Mouse (Mus musculus): Measurements from ENCODE around the gene Tnrc18. TPM values are rescaled to one million over a fixed set of nuclear protein-coding genes. Genes with fewer than 3 reads are reported as not detected.
"Not testable (repeated sequence)": the region's sequence is repeated elsewhere in the genome, so short reads cannot be mapped to it uniquely, and the experiment has no call there.

Gene Tnrc18
- polyA plus RNA-seq, 1 experiment from 2014 or later = 32.0 TPM

DNA sequence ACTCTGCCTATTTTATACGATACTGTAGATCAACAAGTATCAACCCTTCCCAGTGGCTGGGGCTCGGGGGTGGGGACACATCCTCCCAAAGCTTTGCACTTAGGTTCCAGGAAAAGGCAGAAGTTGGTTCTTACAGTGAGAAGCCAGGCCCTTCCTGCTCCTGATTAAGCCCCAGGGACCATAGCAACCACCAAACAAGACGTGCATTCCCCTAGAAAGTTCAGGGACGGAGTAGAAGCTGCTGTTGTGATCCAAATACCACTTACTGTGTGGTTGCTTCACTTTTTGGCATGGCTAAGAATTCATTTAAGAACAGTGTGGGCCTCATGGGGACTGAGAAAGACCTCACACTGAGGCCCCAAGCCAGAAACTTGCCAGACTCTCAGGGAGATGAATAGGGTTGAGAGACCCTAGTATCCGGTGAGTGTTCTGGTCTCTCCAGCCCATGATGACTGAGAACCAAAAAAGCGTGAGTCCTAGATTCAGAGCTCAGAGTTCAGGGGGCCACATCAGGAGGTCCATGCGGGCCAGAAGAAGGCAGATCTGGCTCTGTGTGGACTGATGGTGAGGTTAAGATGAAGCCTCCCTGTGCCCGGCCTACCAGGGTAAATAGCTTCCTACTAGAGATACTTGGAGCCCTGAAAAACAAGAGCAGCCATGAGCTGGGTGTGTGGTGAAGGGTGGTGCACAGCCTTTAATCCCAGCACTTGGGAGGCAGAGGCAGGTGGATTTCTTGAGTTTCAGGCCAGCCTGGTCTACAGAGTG is 24.1 kb upstream of the Tnrc18 start:
- WGBS = 59% methylated on average over 8 of the region's 8 CpGs
- Histone ChIP-seq H3K36me3 (no peaks in the 10 kb centered on the region), H3K4me2 (no peak overlapping the region), H3K27me3 (no peaks in the 10 kb centered on the region), H3K9me3 (no peaks in the 10 kb centered on the region), H3K4me3 (no peak overlapping the region), H3K4me1 (peaks cover 14% of the 10 kb centered on the region; the same call in 1 of the 2 replicates), H3K27ac (0 out of 2 replicates have a peak overlapping the region, but pooled peaks have one; percentile 22), H3K9ac (no peak overlapping the region)
- ATAC-seq (ENCODE audit: insufficient number of reproducible peaks, low FRiP score, low TSS enrichment, low read depth) = no peak

- H3K36me3 ChIP-seq, H3K9ac ChIP-seq: not testable (repeated sequence)
- 95% methylated on average over 2 of the region's 2 CpGs for WGBS
Measured at GRCm38 (mm10) chr5:142837427-142837826, 20.0 kb upstream of the Tnrc18 start.

DNA sequence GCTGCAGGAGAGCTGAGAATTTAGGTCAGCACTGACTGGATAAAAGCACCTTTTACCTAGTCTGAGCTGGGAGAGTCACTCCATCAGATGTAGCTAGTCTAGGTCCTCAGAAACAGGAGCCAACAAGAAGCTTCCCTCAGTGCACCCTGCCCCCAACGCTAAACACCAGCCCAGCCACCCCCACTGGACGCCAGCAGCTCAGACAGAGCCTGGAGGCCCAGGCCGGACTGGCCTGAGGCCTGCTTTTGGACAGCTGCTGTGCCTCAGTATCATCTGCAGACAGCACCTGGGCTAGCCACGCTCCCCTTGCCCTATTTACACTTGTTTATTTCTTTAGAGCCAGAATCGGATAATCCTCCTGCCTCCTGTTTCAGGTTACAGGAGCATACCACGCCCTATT is 19.4 kb upstream of the Tnrc18 start:
- Histone ChIP-seq H3K4me3 (no peak overlapping the region), H3K9ac (no peak overlapping the region), H3K36me3 (no peaks in the 10 kb centered on the region), H3K4me1 (peaks cover 11% of the 10 kb centered on the region; the same call in 1 of the 2 replicates), H3K9me3 (no peaks in the 10 kb centered on the region), H3K27me3 (no peaks in the 10 kb centered on the region), H3K4me2 (no peak overlapping the region), H3K27ac (no peak overlapping the region)
- ATAC-seq (ENCODE audit: insufficient number of reproducible peaks, low FRiP score, low TSS enrichment, low read depth) = no peak
- 66% methylated on average over 6 of the region's 6 CpGs for WGBS

More at GRCm38 (mm10) chr5:142837427-142837826, 20.0 kb upstream of the Tnrc18 start:
- ATAC-seq (ENCODE audit: insufficient number of reproducible peaks, low FRiP score, low TSS enrichment, low read depth); H3K4me2 ChIP-seq; H3K27ac ChIP-seq; H3K9me3 ChIP-seq; H3K4me3 ChIP-seq; H3K27me3 ChIP-seq: not testable (repeated sequence)
- H3K4me1 ChIP-seq = peaks cover 14% of the 10 kb centered on the region; the same call in 1 of the 2 replicates

DNA sequence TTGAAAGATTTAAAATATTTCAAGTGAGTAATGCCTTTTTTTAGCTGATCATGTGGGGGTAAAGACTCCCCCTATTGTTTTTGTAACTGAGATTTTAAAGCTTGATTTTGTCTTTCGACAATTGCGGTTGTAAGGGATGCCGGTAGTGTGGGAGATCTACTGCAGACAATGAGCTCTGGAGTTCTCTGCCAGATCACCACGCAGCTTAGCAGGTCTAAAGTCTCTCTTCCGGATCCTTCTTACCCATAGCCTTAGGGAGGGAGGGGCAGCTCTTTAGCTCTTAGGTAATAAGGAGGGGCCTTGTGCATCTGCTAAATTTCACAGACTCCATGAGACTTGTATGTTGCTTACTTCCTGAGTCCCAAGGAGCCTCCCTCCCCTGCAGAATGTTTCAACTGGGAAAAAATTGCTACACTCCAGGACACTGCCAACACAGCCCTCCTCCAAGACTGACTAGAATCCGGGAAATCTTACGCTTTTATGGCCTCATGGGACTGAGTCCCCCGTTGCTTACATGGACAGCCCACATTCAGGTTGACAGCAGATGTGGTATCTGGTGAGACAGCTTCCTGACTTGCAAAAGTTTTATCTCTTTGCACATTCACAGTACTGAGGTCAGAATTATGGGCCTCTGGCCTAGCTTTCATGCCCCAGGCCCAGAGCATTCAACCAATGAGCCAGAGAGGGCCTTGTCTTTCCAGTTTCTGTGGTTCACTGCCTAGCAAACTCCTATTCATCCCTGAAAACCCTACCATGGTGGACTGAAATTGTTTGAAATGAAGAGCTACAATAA is 16.4 kb upstream of the Tnrc18 start:
- Histone ChIP-seq H3K4me1 (no peaks in the 10 kb centered on the region), H3K9ac (no peak overlapping the region), H3K4me2 (no peak overlapping the region), H3K36me3 (no peaks in the 10 kb centered on the region), H3K9me3 (no peaks in the 10 kb centered on the region), H3K27me3 (no peaks in the 10 kb centered on the region), H3K4me3 (no peak overlapping the region), H3K27ac (no peak overlapping the region)
- no peak for ATAC-seq (ENCODE audit: insufficient number of reproducible peaks, low FRiP score, low TSS enrichment, low read depth)
- WGBS = 56% methylated on average over 8 of the region's 8 CpGs

GRCm38 (mm10) chr5:142826131-142826530 is 8.7 kb upstream of the Tnrc18 start:
- Histone ChIP-seq H3K9me3 (no peaks in the 10 kb centered on the region), H3K9ac (no peak overlapping the region), H3K36me3 (no peaks in the 10 kb centered on the region), H3K27me3 (no peaks in the 10 kb centered on the region), H3K27ac (no peak overlapping the region), H3K4me2 (no peak overlapping the region), H3K4me1 (peaks cover 42% of the 10 kb centered on the region), H3K4me3 (no peak overlapping the region)
- ATAC-seq (ENCODE audit: insufficient number of reproducible peaks, low FRiP score, low TSS enrichment, low read depth) = no peak
- 74% methylated on average over 4 of the region's 4 CpGs for WGBS

GRCm38 (mm10) chr5:142825665-142826064 is 8.2 kb upstream of the Tnrc18 start:
- H3K36me3 ChIP-seq = no peaks in the 10 kb centered on the region
- no peak overlapping the region for H3K9ac ChIP-seq
- H3K27ac ChIP-seq = 0 out of 2 replicates have a peak overlapping the region, but pooled peaks have one; percentile 2
- no peaks in the 10 kb centered on the region for H3K9me3 ChIP-seq
- peaks cover 42% of the 10 kb centered on the region for H3K4me1 ChIP-seq
- no peak overlapping the region for H3K4me3 ChIP-seq
- no peaks in the 10 kb centered on the region for H3K27me3 ChIP-seq
- no peak overlapping the region for H3K4me2 ChIP-seq
- 67% methylated on average over 5 of the region's 5 CpGs for WGBS
- ATAC-seq (ENCODE audit: insufficient number of reproducible peaks, low FRiP score, low TSS enrichment, low read depth) = no peak

- Histone ChIP-seq H3K9ac (no peak overlapping the region), H3K4me1 (peaks cover 42% of the 10 kb centered on the region), H3K4me3 (peak overlapping the region; percentile 67), H3K27ac (peak overlapping the region; percentile 100), H3K9me3 (no peaks in the 10 kb centered on the region), H3K36me3 (no peaks in the 10 kb centered on the region), H3K27me3 (no peaks in the 10 kb centered on the region), H3K4me2 (peak overlapping the region; percentile 75)
- WGBS = 33% methylated on average over 6 of the region's 6 CpGs
- no peak for ATAC-seq (ENCODE audit: insufficient number of reproducible peaks, low FRiP score, low TSS enrichment, low read depth)
Measured at GRCm38 (mm10) chr5:142824091-142824490, 6.6 kb upstream of the Tnrc18 start.

- no peaks in the 10 kb centered on the region for H3K9me3 ChIP-seq
- WGBS = 5% methylated on average over 31 of the region's 31 CpGs
- H3K27ac ChIP-seq = peak overlapping the region; percentile 100
- peak overlapping the region; percentile 67 for H3K4me3 ChIP-seq
- H3K4me1 ChIP-seq = peaks cover 42% of the 10 kb centered on the region
- peak overlapping the region; percentile 82 for H3K9ac ChIP-seq
- peak; percentile 70 for ATAC-seq (ENCODE audit: insufficient number of reproducible peaks, low FRiP score, low TSS enrichment, low read depth)
- H3K36me3 ChIP-seq = no peaks in the 10 kb centered on the region
- H3K4me2 ChIP-seq = peak overlapping the region; percentile 75
- H3K27me3 ChIP-seq = no peaks in the 10 kb centered on the region
Measured at GRCm38 (mm10) chr5:142823096-142824062, 5.9 kb upstream of the Tnrc18 start.

DNA sequence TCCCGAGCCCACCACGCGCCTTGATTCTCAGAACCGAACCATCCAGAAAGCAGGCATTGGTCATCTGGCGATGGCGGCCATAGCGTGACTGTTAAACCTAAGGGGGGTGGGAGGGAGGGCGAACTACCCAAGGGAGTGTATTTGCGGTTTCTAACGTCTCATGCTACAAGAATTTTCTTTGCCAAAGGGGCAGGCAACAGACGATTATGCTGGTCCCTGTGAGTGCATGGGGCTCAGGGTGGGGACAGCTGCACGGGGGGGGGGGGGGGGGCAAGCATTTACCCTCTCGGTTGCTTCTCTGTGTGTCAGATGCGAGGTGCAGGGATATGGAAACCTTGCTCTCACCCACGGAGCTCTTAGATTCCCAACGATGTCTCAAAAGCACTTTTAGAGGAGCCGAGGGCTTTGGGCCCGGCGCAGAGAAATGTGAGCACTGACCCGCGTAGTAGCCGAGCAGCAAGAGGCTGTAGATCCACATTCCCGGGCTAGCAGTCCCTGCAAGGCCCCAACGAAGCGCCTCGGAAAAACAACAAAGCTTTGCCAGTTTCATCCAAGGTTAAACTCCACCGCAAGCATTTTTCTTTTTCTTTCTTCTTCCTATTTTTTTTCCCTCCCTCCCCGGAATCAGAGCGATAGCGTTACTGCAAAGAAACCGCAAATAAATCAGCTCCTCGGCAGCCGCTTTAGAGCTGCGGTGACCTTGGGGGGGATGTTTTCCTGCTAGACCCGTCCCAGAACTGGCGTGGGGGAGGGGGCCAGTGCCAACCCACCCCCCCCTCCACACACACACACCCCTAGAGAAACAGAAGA is 5.0 kb upstream of the Tnrc18 start:
- H3K9ac ChIP-seq = peak overlapping the region; percentile 82
- peak overlapping the region; percentile 100 for H3K27ac ChIP-seq
- peaks cover 42% of the 10 kb centered on the region for H3K4me1 ChIP-seq
- H3K4me2 ChIP-seq = peak overlapping the region; percentile 75
- H3K27me3 ChIP-seq = no peaks in the 10 kb centered on the region
- WGBS = under 1% methylated on average over 36 of the region's 36 CpGs
- H3K4me3 ChIP-seq = peak overlapping the region; percentile 67
- H3K36me3 ChIP-seq = no peaks in the 10 kb centered on the region
- no peaks in the 10 kb centered on the region for H3K9me3 ChIP-seq
- no peak for ATAC-seq (ENCODE audit: insufficient number of reproducible peaks, low FRiP score, low TSS enrichment, low read depth)

DNA sequence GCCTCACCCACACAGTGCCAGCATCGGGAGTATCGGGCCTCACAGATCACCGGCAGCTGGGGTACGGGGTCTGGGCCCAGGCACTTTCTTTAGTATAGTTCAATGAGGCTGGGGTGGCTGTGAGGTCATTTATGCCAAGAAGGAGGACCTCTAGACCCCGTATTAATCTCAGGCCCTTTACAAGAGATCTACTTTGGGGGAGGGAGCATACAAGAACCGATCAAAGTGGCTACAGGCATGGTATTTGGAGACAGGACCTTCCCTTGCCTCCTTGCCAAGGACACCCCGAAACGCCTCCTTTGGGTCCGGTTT is 4.5 kb upstream of the Tnrc18 start:
- no peaks in the 10 kb centered on the region for H3K36me3 ChIP-seq
- H3K9me3 ChIP-seq = no peaks in the 10 kb centered on the region
- H3K27me3 ChIP-seq = no peaks in the 10 kb centered on the region
- no peak for ATAC-seq (ENCODE audit: insufficient number of reproducible peaks, low FRiP score, low TSS enrichment, low read depth)
- H3K4me3 ChIP-seq = peak overlapping the region; percentile 67
- under 1% methylated on average over 9 of the region's 9 CpGs for WGBS
- peak overlapping the region; percentile 82 for H3K9ac ChIP-seq
- H3K27ac ChIP-seq = peak overlapping the region; percentile 100
- H3K4me1 ChIP-seq = peaks cover 42% of the 10 kb centered on the region
- peak overlapping the region; percentile 75 for H3K4me2 ChIP-seq
